Mouse (Mus musculus) adrenal gland, adult 8-10 months (tissue): ENCODE data around the gene Frem1. TPM values are rescaled to one million over a fixed set of nuclear protein-coding genes. Genes with fewer than 3 reads are reported as not detected.

Experiments used
- DNase-seq: peaks from one replicate; pipeline ENCODE4 v3.0.0; 2022
- total RNA-seq, 4 experiments: library from RNA; stranded (reverse); gene quantifications; 2 replicates each; pipeline ENCODE4 v1.2.4; 2022

The Frem1 gene
- total RNA-seq, 4 experiments from 2014 or later = 0.75 to 2.0 (median 1.2) TPM

DNA sequence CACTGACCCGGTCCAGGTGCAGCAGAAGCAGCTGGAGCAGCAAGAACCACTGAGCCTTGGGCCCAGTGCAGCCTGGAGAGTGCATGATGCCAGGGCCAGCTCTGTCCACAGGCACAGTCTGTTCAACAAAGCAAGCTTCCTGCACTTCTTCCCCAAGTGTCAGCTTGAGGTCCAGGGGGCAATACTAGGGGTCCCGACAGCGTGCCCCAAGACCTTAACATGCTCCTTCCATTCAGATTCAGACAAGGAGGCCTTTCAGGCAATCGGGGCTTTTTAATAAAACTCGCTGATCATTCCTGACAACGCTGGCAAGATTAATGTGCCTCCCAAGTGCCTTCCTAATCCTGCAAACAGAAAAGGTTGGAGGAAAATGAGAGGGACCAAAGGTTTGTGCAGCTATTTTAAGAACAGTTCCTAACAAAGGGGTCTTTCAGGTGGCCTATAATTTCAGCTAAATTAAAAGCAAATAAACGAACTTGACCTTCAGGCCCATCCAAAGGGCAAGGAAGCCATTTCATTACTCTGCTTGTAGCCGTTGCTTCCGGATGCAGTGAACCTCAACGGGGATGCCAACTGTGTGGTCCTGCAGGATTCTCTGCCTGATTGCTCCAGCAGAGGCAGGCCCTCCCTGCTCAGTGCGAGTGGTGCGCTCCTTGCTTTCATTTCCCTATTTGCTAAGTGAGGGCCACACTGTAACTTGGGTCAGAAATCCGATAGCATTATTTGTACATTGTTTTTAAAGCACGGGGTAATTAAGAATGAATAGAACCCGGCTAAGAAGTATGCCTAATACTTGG lies 31.2 kb downstream of the Frem1 start:
- DNase-seq = no peak

DNA sequence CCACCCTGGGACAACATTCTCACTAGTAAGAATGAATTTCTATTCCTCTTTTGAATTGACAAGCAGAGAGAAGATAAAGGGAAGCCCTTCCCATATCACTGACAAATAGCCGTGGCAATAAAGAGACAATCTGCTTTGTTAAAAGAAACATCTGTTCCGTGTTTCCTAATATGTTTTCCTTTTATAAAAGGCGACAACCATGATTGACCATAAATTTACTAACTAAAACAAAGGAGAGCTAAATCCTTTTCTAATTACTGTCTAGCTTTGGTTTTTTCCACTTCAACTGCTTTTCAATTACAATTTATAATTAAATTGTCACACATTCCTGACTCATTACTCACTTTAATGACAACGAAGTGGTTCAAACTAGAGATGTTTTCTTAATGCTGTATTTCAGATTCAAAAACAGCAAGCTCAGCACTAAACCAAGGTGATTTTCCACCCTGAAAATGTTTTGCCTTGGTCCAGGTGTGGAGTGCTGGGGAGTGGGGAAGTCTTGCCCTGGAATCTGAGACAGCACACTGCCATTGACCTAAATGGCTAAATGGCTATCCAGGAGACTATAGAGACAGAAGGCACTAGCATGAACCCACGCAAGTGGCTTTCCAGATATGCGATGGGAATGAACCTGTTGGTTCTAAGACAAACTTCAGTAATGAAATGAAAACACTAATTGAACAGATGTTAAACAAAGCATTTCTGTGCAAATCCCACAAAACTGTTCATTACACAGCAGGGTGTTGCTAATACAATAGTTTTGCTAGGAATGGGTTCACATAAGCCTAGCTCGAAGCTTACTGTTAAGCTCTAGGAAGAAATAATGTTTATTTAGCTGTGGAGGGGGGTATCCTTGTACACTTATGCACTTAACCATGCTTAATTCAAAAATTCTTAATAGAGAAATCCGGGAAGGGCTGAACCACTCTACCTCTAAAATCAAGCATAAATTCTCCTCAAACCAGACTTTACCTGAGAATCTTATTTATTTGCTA lies 33.7 kb downstream of the Frem1 start:
- DNase-seq = no peak

DNA sequence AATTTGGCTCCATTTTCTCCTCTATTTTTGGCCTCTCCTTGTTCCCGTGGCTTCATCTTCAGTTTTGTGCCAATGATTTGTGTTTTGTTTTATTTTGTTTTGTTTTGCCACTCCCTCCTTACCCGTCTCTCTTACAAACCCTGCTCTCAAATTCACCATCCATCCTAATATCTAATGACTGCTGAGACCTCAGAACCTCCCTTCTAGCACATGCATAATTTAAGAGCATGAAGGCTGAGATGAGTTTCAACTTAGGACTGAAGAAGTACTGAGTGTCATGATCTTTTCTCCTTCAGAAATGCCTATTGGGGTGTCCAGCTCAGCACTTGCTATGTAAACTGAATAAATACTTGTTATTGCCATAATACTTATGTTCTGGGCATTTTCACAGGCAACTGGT lies 37.6 kb downstream of the Frem1 start:
- no peak for DNase-seq

- no peak for DNase-seq
Measured at GRCm38 (mm10) chr4:83004086-83004485, 48.1 kb downstream of the Frem1 start.

DNA sequence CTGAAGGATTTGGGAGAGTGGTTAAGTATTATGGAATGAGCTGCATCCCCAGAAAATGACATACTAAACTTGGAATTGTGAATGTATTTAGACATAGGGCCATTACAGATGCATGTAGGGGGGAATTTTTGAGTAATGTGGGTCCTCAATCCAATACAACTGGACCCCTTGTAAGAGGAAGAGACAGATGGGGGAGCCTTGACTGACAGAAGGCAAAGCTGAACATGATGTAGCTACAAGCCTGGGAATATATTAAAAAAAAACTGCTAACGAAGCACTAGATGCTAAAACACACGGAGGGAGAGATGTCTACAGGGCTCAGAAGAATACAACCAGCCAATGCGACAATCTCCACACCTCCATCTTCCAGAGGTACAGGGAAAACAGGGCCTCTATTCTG lies 60.1 kb downstream of the Frem1 start:
- DNase-seq = no peak

- no peak for DNase-seq
Measured at GRCm38 (mm10) chr4:82990973-82991695, 61.0 kb downstream of the Frem1 start.

- DNase-seq = no peak
Measured at GRCm38 (mm10) chr4:82972381-82972780, 79.8 kb downstream of the Frem1 start.

DNA sequence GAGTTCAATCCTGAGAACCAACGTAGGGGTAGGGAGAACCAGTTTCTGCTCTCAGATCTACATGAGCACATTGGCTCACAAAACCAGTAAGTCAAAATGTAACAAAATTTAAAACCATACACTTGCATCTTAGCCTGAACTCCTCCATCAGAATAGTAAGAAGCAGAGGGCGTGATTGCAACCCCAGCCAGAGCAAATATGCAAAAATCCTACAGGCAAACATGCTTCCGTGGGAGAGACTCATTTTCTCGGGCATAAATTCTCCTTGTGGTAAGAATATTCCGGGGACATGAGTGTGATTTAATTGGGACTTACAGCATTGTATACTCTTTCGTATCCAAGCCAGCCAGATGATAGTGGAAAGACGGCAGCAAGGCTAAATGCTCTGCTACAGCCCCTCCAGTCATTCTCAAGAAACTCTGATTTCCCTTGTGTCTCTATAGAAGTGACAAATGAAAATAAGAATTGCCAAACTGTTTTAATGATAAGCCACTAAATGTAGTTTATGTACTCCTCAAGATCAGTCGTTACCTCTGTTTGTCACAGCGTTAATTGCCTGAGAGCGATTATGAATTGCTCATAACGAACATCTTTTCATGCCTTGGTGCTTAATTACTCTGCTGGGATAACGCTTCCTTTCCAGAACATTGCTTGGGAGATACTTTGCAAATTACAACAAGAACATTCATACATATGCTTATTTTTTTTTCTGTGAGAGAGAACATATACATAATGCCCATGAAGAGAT lies 81.1 kb downstream of the Frem1 start:
- no peak for DNase-seq

- DNase-seq = no peak
Measured at GRCm38 (mm10) chr4:82961024-82961423, 91.1 kb downstream of the Frem1 start.

DNA sequence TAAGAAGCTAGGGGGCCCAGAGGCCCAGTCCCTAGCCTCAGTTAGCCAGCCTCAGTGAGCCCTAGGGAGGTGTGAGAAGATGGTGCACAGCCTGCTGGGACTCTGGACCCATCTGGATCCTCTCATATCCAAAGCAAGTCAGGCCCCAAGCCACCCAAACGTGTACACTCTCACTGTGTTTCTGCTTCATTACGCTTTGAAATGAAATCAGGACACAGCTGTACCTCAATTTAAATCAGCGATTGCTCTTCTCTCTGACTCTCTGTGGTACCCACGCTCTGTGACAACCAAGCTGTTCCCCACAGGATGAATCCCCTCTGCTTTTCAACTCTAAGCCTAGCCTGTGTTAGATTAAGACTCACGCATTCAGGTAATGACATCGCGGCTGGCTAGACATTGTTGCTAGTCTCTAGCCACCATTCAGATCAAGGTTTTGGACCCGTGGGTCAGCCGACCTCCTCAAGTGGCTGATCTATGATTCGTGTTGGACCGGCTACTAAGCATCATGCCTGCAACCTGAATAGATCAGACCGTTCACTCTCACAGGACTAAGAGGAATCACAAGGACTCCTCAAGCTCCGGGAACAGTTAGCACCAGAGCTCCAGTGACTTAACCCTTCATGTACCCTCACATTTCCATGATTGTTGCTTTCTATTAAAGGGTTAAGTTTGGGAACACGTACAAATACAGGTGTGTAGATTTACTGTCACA lies 94.2 kb downstream of the Frem1 start:
- DNase-seq = no peak

DNA sequence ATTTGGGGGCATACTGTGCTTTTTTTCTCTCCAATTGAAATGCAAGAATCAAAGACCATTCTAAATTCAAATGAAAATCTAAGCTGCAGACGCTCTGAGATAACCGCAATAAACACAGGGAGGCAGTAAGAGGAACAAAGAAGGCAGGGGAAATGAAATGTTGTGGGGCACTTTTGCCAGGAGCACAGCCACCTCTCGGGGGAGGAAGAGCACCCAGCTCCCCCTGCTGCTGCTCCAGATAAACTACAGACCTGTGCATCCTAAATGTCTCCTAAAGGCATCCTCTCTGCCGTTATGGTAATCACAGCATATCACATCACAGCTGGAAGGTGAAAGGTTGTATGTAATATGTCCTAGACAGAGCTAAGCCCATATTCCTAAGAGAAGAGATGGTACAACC lies 98.1 kb downstream of the Frem1 start:
- DNase-seq = no peak

GRCm38 (mm10) chr4:82949511-82949910 lies 102.6 kb downstream of the Frem1 start:
- no peak for DNase-seq

GRCm38 (mm10) chr4:82946721-82947120 lies 105.4 kb downstream of the Frem1 start:
- DNase-seq = no peak

- no peak for DNase-seq
Measured at GRCm38 (mm10) chr4:82946276-82946612, 105.9 kb downstream of the Frem1 start.

GRCm38 (mm10) chr4:82945572-82946275 lies 106.4 kb downstream of the Frem1 start:
- DNase-seq = no peak

DNA sequence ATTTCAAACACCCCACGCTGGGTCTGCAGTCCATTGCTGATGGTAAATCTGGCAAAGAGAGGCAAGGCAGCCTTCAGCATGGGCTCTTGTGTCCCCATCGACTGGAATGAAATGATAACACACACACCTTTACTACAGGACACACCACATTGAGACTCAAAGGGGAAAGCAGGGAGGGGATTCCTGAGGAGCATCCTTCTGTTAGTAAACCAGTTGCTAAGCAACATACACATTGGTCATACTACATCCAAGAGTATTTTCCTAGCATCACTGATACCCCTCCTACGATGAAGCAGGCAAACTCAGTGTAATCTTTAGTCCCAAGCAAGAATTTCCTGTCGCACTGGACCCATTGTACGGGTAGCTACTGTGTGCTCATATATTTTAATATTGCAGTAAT lies 111.5 kb downstream of the Frem1 start:
- no peak for DNase-seq

DNA sequence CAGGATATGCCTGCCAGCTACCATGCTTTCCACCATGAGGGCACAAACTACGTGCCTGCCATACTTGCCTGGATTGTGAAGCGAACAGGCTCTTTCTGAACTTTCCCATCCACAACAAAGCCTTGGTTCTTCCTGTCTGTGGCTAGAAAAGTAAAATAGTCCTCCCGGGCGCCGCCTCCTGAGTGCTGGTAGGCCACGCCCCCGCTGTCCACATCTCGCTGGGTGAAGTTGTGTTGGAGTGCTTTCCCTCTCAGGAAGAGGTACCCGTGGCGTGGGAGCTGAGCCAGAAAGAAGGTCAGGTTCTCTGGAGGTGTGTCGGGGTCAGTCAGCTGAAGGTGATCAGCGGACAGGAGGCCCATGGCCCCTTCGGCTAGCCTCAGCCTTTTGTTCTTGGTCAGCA lies 111.9 kb downstream of the Frem1 start:
- no peak for DNase-seq

- no peak for DNase-seq
Measured at GRCm38 (mm10) chr4:82934308-82934707, 117.8 kb downstream of the Frem1 start.

- peak; percentile 21 for DNase-seq
Measured at GRCm38 (mm10) chr4:82933698-82934210, 118.4 kb downstream of the Frem1 start.

- DNase-seq = no peak
Measured at GRCm38 (mm10) chr4:82930079-82930478, 122.1 kb downstream of the Frem1 start.

- no peak for DNase-seq
Measured at GRCm38 (mm10) chr4:82921962-82922361, 130.2 kb downstream of the Frem1 start.
